30 mouse cellular contexts compared by ENCODE assay signal in the genomic region with DNA sequence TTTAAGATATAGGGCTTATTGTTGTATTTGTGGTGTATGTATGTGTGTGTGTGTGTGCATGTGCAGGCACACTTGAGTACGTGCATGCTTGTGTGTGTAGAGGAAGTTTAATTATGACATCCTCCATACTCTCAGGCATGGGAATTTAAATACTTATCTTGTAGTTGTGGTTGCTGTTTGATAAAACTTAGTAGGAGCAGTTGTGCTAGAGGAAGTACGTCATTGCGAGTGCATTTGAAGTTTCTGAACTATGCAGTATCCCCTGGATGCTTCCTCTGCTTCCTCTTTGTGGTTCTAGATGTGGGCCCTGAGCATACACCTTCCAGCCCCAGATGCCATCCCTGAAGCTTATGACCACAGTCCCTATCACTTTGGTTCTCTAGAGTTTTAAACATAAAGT.
"Had no signal": no experiment of that assay in that cellular context is flagged by ENCODE, and none has a peak within 500 bp of the region (broad histone marks: within the 10 kb centered on the region; RNA-seq: fewer than 3 reads in every experiment).

No protein-coding gene starts in this region.

- H3K9ac ChIP-seq: limb, embryonic 12.5 days; limb, embryonic 13.5 days; limb, embryonic 15.5 days; liver, embryonic 12.5 days; liver, embryonic 13.5 days; liver, embryonic 14.5 days; liver, embryonic 15.5 days; liver, postnatal 0 days; lung, embryonic 14.5 days; lung, embryonic 15.5 days; midbrain, embryonic 12.5 days; midbrain, embryonic 13.5 days; midbrain, embryonic 15.5 days; neural tube, embryonic 12.5 days had no signal

- H3K27me3 ChIP-seq: limb, embryonic 12.5 days; limb, embryonic 13.5 days; limb, embryonic 15.5 days; liver, embryonic 12.5 days; liver, embryonic 13.5 days; liver, embryonic 15.5 days; lung, embryonic 15.5 days; megakaryocyte, embryonic 14.5 days; midbrain, embryonic 12.5 days; midbrain, embryonic 13.5 days; midbrain, embryonic 15.5 days; neural tube, embryonic 12.5 days had no signal

- H3K4me1 ChIP-seq: limb, embryonic 10.5 days; limb, embryonic 12.5 days; limb, embryonic 13.5 days; limb, embryonic 15.5 days; liver, embryonic 12.5 days; liver, embryonic 13.5 days; liver, embryonic 15.5 days; lung, embryonic 15.5 days; megakaryocyte, embryonic 14.5 days; midbrain, embryonic 10.5 days; midbrain, embryonic 12.5 days; midbrain, embryonic 13.5 days; midbrain, embryonic 15.5 days; neural tube, embryonic 12.5 days had no signal

- H3K9me3 ChIP-seq: limb, embryonic 10.5 days; limb, embryonic 12.5 days; limb, embryonic 13.5 days; limb, embryonic 15.5 days; liver, embryonic 12.5 days; liver, embryonic 13.5 days; liver, embryonic 15.5 days; lung, embryonic 15.5 days; megakaryocyte, embryonic 14.5 days; midbrain, embryonic 10.5 days; midbrain, embryonic 12.5 days; midbrain, embryonic 13.5 days; midbrain, embryonic 15.5 days; neural tube, embryonic 12.5 days had no signal

- H3K27ac ChIP-seq: limb, embryonic 10.5 days; limb, embryonic 12.5 days; limb, embryonic 13.5 days; limb, embryonic 15.5 days; liver, embryonic 12.5 days; liver, embryonic 13.5 days; liver, embryonic 14.5 days; liver, embryonic 15.5 days; lung, embryonic 15.5 days; macrophage; midbrain, embryonic 10.5 days; midbrain, embryonic 12.5 days; midbrain, embryonic 13.5 days; midbrain, embryonic 15.5 days; neural tube, embryonic 12.5 days had no signal

- H3K4me3 ChIP-seq: limb, embryonic 10.5 days; limb, embryonic 12.5 days; limb, embryonic 13.5 days; limb, embryonic 15.5 days; liver, embryonic 12.5 days; liver, embryonic 13.5 days; liver, embryonic 15.5 days; lung, embryonic 15.5 days; megakaryocyte, embryonic 14.5 days; midbrain, embryonic 10.5 days; midbrain, embryonic 12.5 days; midbrain, embryonic 13.5 days; midbrain, embryonic 15.5 days; myocyte; neural tube, embryonic 12.5 days had no signal

- ATAC-seq: liver, embryonic 12.5 days; liver, postnatal 0 days; lung, postnatal 0 days; midbrain, embryonic 13.5 days; midbrain, embryonic 15.5 days had no signal

- H3K4me2 ChIP-seq: limb, embryonic 12.5 days; limb, embryonic 13.5 days; limb, embryonic 15.5 days; liver, embryonic 11.5 days; liver, embryonic 12.5 days; liver, embryonic 13.5 days; liver, embryonic 15.5 days; lung, embryonic 14.5 days; lung, embryonic 15.5 days; midbrain, embryonic 11.5 days; midbrain, embryonic 12.5 days; midbrain, embryonic 13.5 days; midbrain, embryonic 15.5 days; neural tube, embryonic 12.5 days had no signal

- DNase-seq: left cerebral cortex, postnatal 4 days; liver, embryonic 13.5 days; liver, postnatal 0 days; lung, adult 18-20 months; lung, adult 2 months; lung, embryonic 14.5 days; lung, postnatal 10 days; lung, postnatal 14 days; lung, postnatal 36 days; lung, postnatal 4 days; midbrain, embryonic 14.5 days had no signal

- H3K36me3 ChIP-seq: limb, embryonic 10.5 days; limb, embryonic 12.5 days; limb, embryonic 13.5 days; limb, embryonic 15.5 days; liver, embryonic 12.5 days; liver, embryonic 13.5 days; liver, embryonic 15.5 days; lung, embryonic 15.5 days; midbrain, embryonic 10.5 days; midbrain, embryonic 12.5 days; midbrain, embryonic 13.5 days; midbrain, embryonic 15.5 days; neural tube, embryonic 12.5 days had no signal
